Mouse (Mus musculus): ENCODE results near the gene Hnrnpdl. TPM values are rescaled to one million over a fixed set of nuclear protein-coding genes. Genes with fewer than 3 reads are reported as not detected.

The Hnrnpdl gene
- total RNA-seq, 1 experiment from 2014 or later: 461 TPM

GRCm38 (mm10) chr5:100047871-100048270, 8.4 kb upstream of the Hnrnpdl start:
- no peak for ATAC-seq (replicated peaks; ENCODE audit: low read depth, poor library complexity, severe bottlenecking)

DNA sequence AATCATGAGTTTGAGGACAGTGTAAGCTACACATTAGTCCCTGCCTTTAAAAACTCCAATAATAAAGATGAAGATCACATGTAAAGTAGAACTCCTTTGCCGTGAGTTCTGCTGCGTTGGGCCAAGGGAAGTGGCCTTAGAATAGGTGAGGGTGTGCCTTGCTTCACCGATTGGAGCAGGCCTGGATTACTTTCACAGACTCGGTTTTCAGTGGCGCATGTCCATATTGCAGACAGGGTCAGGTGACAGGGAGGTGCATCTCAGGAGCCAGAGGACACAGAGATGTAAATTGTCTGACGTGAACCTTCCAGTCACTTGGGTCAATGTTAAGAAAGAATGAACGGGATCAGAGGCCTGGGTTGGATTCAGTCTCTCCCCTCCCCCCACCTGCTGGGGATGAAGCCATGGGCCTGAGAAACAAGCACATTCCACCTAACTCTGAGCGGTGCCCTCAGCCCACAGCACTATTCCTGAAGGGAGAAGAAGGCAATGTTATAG, 7.7 kb upstream of the Hnrnpdl start:
- no peak for ATAC-seq (replicated peaks; ENCODE audit: low read depth, poor library complexity, severe bottlenecking)

GRCm38 (mm10) chr5:100046096-100046495, 6.6 kb upstream of the Hnrnpdl start:
- no peak for ATAC-seq (replicated peaks; ENCODE audit: low read depth, poor library complexity, severe bottlenecking)

DNA sequence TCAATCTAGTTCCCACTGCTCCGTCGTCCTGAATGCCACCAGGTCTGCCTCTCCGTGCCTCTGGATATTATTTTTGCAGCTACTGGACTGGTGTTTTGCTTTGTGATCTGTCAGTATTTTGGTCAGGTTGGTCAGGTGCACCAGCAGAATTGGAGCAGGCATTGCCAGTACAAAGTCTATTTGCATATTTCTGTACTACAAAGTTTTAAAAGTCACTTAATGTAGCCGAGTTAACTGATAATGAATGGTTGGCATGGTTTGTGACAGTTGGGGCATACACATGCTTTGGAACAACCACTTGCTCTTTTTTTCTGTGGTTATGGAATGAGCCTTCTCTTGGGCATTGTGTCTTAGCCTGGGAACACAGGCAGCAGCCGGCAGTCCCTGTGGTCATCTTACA, 5.2 kb upstream of the Hnrnpdl start:
- no peak for ATAC-seq (replicated peaks; ENCODE audit: low read depth, poor library complexity, severe bottlenecking)

- ATAC-seq (replicated peaks; ENCODE audit: low read depth, poor library complexity, severe bottlenecking): no peak
Observed at GRCm38 (mm10) chr5:100044030-100044429, 4.6 kb upstream of the Hnrnpdl start.

GRCm38 (mm10) chr5:100043361-100043760, 3.9 kb upstream of the Hnrnpdl start:
- no peak for ATAC-seq (replicated peaks; ENCODE audit: low read depth, poor library complexity, severe bottlenecking)

DNA sequence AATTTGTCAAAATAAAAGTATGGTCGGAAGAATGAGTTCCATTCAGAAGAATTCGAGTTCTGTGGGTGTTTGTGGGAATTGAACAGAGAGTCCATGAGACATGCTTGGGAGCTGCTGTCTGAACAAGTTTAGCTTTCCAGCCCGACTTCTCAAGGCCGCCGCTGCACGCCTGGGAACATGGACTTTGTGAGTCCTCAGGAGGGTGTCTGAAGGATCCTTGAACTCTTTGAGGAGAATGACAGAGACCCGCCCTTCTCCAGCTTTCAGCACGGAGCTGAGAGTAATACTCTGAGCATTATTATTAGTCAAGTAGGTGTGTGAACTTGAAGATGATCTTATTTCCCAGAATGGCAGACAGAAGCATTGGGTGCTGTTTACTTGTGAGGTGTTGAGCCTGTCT, 3.0 kb upstream of the Hnrnpdl start:
- ATAC-seq (replicated peaks; ENCODE audit: low read depth, poor library complexity, severe bottlenecking): no peak

DNA sequence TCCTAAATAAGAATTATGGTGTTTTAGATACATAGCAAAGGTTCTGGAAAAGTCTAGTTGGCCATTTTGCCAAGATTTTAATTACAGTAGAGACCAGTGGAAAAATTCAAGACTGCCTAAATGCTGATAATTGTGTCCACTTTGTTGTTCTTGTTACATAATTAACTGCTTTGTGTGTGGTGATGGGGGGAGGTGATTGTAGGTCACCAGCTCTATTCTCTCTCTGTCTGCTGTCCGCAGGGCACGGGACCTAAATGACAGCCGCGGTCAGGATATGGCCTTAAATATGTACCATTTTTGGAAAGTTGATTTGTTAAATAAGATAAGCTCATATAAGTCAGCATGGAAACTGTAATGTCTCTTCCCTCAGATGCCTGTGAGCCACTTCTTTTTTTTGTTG, 1.8 kb upstream of the Hnrnpdl start:
- no peak for ATAC-seq (replicated peaks; ENCODE audit: low read depth, poor library complexity, severe bottlenecking)

GRCm38 (mm10) chr5:100040281-100040784, 869 bp upstream of the Hnrnpdl start:
- ATAC-seq (replicated peaks; ENCODE audit: low read depth, poor library complexity, severe bottlenecking): peak; percentile 22

DNA sequence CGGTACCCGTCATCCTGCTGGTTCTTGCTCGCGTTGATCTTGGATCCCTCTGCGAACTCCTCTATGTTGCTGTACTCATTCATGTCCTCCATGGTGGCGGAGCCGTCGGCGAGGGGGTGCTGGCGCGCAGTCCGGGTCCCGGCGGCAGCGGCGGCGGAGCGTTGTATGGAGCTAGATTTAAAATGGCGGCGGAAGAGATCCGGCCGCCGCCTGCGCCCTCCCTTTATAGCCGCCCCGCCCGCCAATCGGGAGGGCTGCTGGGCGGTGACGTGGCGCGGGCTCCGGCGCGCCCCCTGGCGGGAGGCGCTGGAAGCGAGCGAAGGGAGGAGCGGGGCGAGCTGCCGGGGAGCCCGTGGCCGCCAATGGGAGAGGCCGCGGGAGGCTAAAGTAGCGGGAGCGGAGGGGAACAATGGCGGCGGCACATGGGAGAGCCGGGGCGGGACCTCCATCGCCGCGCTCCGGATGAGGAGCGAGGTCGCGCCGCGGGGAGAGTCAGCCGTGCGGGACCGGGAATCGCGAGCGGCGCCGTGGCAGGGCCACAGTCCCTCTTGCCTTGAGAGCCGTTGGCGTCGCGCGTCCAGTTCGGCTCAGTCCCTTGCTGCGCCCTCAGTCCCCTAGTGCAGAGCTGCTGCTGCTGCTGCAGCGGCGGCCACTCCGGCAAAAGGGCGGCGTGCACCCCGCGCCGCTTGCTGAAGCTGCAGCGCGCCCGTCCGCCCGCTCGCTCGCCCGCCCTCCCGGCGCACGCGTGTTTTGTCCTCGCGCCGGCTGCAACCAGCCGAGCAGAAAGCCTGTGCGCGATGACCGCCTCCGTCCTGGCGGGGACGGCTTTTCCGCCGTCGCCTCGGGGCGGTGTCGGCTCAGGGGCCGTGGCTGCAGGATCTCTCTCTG, 506 bp downstream of the Hnrnpdl start:
- ATAC-seq (replicated peaks; ENCODE audit: low read depth, poor library complexity, severe bottlenecking): peak; percentile 53

- ATAC-seq (replicated peaks; ENCODE audit: low read depth, poor library complexity, severe bottlenecking): peak; percentile 24
Observed at GRCm38 (mm10) chr5:100037965-100038713, 1.3 kb downstream of the Hnrnpdl start.

DNA sequence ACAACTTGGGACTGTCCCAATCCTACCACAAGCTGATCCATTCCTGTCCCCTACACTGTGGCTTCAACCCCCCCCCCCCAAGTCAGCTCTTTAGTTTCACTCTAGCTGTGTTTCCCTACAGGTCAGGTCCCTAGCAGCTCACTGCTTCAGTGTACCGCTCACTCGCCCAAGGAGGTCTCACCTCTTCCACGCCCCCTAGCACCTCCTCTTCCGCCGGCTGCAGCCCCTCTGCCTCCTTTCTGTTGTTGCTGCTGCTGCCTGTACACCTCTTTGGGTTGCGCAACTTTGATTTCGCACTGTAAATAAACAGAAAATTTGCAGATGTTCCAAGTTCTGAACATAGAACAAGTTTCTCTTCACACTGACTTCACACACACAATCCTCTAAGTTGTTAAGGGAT, 2.8 kb downstream of the Hnrnpdl start:
- no peak for ATAC-seq (replicated peaks; ENCODE audit: low read depth, poor library complexity, severe bottlenecking)

DNA sequence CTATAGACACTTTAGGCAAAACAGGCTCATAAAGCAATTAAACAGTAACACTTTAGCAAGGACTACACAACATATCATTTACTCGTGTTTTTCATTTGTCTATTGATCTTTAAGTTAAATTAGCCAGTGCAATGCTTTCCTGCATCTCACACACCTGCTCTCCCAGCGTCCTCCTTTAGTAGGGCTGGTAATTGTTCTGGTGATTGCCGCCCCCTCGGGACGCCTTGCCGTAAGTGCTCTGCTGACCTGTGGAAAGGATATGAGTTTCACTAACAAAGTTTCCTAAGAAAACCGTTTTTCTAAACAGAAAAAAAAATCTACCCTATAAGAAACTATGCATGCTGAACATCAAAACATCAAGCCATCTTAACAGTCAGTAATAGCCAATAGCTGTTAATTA, 3.5 kb downstream of the Hnrnpdl start:
- no peak for ATAC-seq (replicated peaks; ENCODE audit: low read depth, poor library complexity, severe bottlenecking)

- no peak for ATAC-seq (replicated peaks; ENCODE audit: low read depth, poor library complexity, severe bottlenecking)
Observed at GRCm38 (mm10) chr5:100032646-100033045, 6.8 kb downstream of the Hnrnpdl start.

DNA sequence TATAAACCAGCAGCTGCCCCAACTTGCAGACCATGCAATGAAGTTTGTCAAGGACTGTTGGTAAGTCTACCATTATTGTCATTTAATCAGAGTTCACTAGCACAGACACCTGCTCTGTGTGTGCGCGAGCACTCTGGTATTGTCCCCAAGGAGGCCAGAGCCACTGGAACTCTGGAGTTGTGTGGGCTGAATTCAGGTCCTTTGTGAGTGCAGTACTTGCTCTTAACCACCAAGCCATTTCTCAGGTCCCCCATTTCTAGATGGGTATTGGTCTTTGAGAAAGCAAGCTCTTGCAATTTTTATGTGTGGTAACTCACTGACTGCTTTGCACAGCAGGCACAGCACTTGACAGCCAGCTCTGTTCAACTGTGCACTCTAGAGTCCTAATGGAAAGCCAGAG, 7.4 kb downstream of the Hnrnpdl start:
- peak; percentile 54 for ATAC-seq (replicated peaks; ENCODE audit: low read depth, poor library complexity, severe bottlenecking)

GRCm38 (mm10) chr5:100030069-100030468, 9.4 kb downstream of the Hnrnpdl start:
- no peak for ATAC-seq (replicated peaks; ENCODE audit: low read depth, poor library complexity, severe bottlenecking)

DNA sequence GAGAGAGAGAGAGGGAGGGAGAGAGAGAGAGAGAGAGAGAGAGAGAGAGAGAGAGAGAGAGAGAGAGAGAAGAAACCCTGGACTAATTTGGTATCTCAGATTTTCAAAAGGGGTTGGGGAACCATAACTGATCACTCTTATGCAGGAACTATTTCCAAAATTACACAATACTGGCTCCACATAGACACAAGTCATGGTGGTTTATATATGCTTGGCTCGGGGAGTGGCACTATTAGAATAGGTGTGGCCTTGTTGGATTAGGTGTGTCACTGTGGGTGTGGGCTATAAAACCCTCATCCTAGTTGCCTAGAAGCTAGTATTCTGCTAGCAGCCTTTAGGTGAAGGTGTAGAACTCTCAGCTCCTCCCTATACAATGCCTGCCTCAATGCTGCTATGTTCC, 14.6 kb downstream of the Hnrnpdl start:
- no peak for ATAC-seq (replicated peaks; ENCODE audit: low read depth, poor library complexity, severe bottlenecking)

- ATAC-seq (replicated peaks; ENCODE audit: low read depth, poor library complexity, severe bottlenecking): no peak
Observed at GRCm38 (mm10) chr5:100024403-100024802, 15.1 kb downstream of the Hnrnpdl start.

DNA sequence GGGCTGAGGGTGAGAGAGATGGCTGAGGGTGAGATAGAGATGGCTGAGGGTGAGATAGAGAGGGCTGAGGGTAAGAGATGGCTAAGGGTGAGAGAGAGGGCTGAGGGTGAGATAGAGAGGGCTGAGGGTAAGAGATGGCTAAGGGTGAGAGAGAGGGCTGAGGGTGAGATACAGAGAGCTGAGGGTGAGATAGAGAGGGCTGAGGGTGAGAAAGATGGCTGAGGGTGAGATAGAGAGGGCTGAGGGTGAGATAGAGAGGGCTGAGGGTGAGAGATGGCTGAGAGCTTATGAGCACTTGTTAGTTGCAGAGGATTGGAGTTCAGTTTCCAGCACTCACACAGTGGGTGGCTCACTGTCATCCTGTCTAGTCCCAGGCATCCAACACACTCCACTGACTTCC, 19.4 kb downstream of the Hnrnpdl start:
- ATAC-seq (replicated peaks; ENCODE audit: low read depth, poor library complexity, severe bottlenecking): no peak

DNA sequence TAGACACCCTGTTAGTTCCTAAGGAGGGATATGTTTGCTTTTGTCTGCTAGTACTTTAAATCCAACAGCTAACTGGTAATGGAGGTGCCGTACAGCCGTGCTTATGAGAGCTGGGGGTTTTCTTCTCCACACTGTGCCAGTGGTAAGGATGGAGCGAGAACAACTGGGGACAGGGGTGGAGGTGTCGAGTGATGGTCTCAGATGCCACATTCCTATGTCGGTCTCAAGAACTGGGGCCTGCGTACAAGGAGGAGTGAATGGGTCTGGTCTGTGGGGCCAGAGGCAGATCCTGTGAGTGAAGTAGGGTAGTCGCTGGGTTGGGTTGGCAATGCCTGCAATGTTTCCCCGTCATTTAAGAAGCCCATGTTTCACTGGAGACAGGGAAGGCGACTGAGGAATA, 26.9 kb downstream of the Hnrnpdl start:
- no peak for ATAC-seq (replicated peaks; ENCODE audit: low read depth, poor library complexity, severe bottlenecking)

GRCm38 (mm10) chr5:100008485-100008884, 31.0 kb downstream of the Hnrnpdl start:
- no peak for ATAC-seq (replicated peaks; ENCODE audit: low read depth, poor library complexity, severe bottlenecking)
